Mouse (Mus musculus) thymus, adult 2 months (tissue): ENCODE measurements around the gene Pdgfra.

ENCODE experiments used
- CTCF ChIP-seq: fragments of 200-500 bp; IDR thresholded peaks from 2 replicates; pipeline ENCODE4 v1.5.1; 2012; ENCODE audit warnings: mild to moderate bottlenecking, control low read depth, low read length, moderate library complexity, borderline replicate concordance; ENCODE audit not compliant: control insufficient read depth, poor library complexity, insufficient read depth; ENCODE audit errors: extremely low read depth
- POLR2A ChIP-seq: fragments of 200-500 bp; IDR thresholded peaks from 2 replicates; pipeline ENCODE4 v1.6.1; 2012; ENCODE audit warnings: mild to moderate bottlenecking, low read length, control low read depth, moderate library complexity; ENCODE audit not compliant: control insufficient read depth, poor library complexity, insufficient read depth; ENCODE audit errors: extremely low read depth

DNA sequence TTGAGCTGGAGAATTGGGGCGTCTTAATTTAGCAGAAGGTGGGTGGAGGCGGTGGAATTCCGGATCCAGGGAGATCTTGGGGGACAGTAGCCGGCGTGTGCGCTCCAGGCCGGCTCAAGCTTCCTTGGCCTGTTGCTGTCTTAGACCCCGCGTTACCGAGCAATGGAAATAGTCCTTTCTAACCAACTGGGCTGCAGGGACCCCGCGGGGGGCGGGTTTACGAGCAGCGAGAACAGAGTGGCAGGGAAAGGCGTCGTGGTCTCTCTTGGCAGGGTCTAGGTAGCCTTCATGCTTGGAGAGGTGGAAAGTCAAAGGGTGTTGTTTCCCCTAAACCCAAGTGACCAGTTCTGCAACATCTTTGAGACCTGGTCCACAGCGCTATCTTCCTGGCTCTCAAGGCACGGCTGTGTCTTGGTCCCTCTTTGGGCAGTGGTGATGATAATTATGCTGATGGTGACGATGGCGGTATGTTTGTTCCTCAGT is 4.5 kb downstream of the Pdgfra start:
- no peak for TF ChIP-seq CTCF
- no peak for TF ChIP-seq POLR2A
